Mouse (Mus musculus) macrophage (primary cell): ENCODE measurements around the gene Obox6. TPM values are rescaled to one million over a fixed set of nuclear protein-coding genes. Genes with fewer than 3 reads are reported as not detected.

ENCODE experiments used
- H3K27ac ChIP-seq: fragments of 350-480 bp; formaldehyde crosslinking; 2 replicates; pipeline ENCODE4 v1.9.0; 2021
- H3K36me3 ChIP-seq: fragments of 350-480 bp; formaldehyde crosslinking; 2 replicates; pipeline ENCODE4 v1.9.0; 2021; ENCODE audit errors: inconsistent target
- H3K4me3 ChIP-seq: fragments of 350-480 bp; formaldehyde crosslinking; 2 replicates; pipeline ENCODE4 v1.9.0; 2021; ENCODE audit errors: inconsistent target
- H3K79me2 ChIP-seq: fragments of 350-480 bp; formaldehyde crosslinking; 2 replicates; pipeline ENCODE4 v1.9.0; 2021; ENCODE audit errors: inconsistent target
- WGBS: methylation state at CpG from one replicate; pipeline ENCODE4 v1.1.7; 2026; ENCODE audit warnings: inconsistent platforms; ENCODE audit not compliant: missing documents; 5-methylcytosine and 5-hydroxymethylcytosine counted together
- polyA plus RNA-seq: library from polyadenylated mRNA; stranded (reverse); fragments of 250-400 nt; gene quantifications from 3 replicates; pipeline ENCODE4 v1.2.4, GENCODE M21; 2018; ENCODE audit warnings: inconsistent platforms
- total RNA-seq, 78 experiments: library from RNA; depleted of rRNA; stranded (reverse); fragments of 250-400 nt; gene quantifications; 1 replicate in 9 of 78; 2 replicates in 24 of 78; 3 replicates in 43 of 78; 4 replicates in 2 of 78; pipeline ENCODE4 v1.2.4; 2018; ENCODE audit warnings: inconsistent platforms in 56 of 78

Gene Obox6
- not detected for total RNA-seq (2018; cell fraction: chromatin; rRNA removed)
- total RNA-seq (2018; cell fraction: cytosol; rRNA removed): not detected
- total RNA-seq (2018; cell fraction: nucleus; rRNA removed): not detected
- not detected in 3 replicates for polyA plus RNA-seq

GRCm38 (mm10) chr7:15839578-15839977, at the start of gene Obox6:
Gene Obox6, minus strand, starts transcription at chr7:15839678.
- Histone ChIP-seq H3K4me3 (no peak within 1 kb of the TSS), H3K79me2 (no peaks in the 10 kb centered on the region), H3K27ac (no peak within 1 kb of the TSS), H3K36me3 (no peaks in the 10 kb centered on the region)
- WGBS: 93% methylated on average over 3 of the region's 3 CpGs

GRCm38 (mm10) chr7:15884127-15884526, 44.6 kb upstream of the Obox6 start:
- Histone ChIP-seq H3K4me3 (no peak overlapping the region), H3K36me3 (no peaks in the 10 kb centered on the region), H3K79me2 (no peaks in the 10 kb centered on the region), H3K27ac (no peak overlapping the region)
- WGBS: 90% methylated on average over 2 of the region's 2 CpGs

GRCm38 (mm10) chr7:15882317-15882716, 42.8 kb upstream of the Obox6 start, which contains the start of gene Crxos:
Gene Crxos, plus strand, starts transcription at chr7:15882617.
- no peak within 1 kb of the TSS for H3K4me3 ChIP-seq
- no peaks in the 10 kb centered on the region for H3K79me2 ChIP-seq
- WGBS: 94% methylated on average over 2 of the region's 2 CpGs
- no peak within 1 kb of the TSS for H3K27ac ChIP-seq
- H3K36me3 ChIP-seq: no peaks in the 10 kb centered on the region

GRCm38 (mm10) chr7:15881831-15882230, 42.4 kb upstream of the Obox6 start:
- Histone ChIP-seq H3K79me2 (no peaks in the 10 kb centered on the region), H3K36me3 (no peaks in the 10 kb centered on the region), H3K27ac (no peak overlapping the region), H3K4me3 (no peak overlapping the region)
- WGBS: 71% methylated on average over 2 of the region's 3 CpGs

GRCm38 (mm10) chr7:15881388-15881787, 41.9 kb upstream of the Obox6 start:
- no peaks in the 10 kb centered on the region for H3K36me3 ChIP-seq
- 41% methylated on average over 7 of the region's 7 CpGs for WGBS
- H3K4me3 ChIP-seq: no peak overlapping the region
- H3K79me2 ChIP-seq: no peaks in the 10 kb centered on the region
- H3K27ac ChIP-seq: no peak overlapping the region

- H3K27ac ChIP-seq: no peak within 1 kb of the TSS
- WGBS: 48% methylated on average over 4 of the region's 4 CpGs
- H3K36me3 ChIP-seq: no peaks in the 10 kb centered on the region
- no peak within 1 kb of the TSS for H3K4me3 ChIP-seq
- H3K79me2 ChIP-seq: no peaks in the 10 kb centered on the region
Observed at GRCm38 (mm10) chr7:15879756-15880155, 40.3 kb upstream of the Obox6 start, which contains the start of gene Crx. Gene Crx, minus strand, starts transcription at chr7:15879968.

GRCm38 (mm10) chr7:15864104-15864503, 24.6 kb upstream of the Obox6 start:
- Histone ChIP-seq H3K27ac (no peak overlapping the region), H3K4me3 (no peak overlapping the region), H3K79me2 (no peaks in the 10 kb centered on the region), H3K36me3 (no peaks in the 10 kb centered on the region)
- WGBS: 88% methylated on average over 4 of the region's 4 CpGs

GRCm38 (mm10) chr7:15859657-15860056, 20.2 kb upstream of the Obox6 start:
- WGBS: 26% methylated on average over 2 of the region's 2 CpGs
- H3K4me3 ChIP-seq: no peak overlapping the region
- no peak overlapping the region for H3K27ac ChIP-seq
- no peaks in the 10 kb centered on the region for H3K36me3 ChIP-seq
- H3K79me2 ChIP-seq: no peaks in the 10 kb centered on the region

Other genes with a start within 250 kb of the Obox6 start
- not detected in 3 replicates for gene Obox3, start 199.8 kb downstream of the Obox6 start, polyA plus RNA-seq
- not detected in 3 replicates for gene Obox5, start 89.5 kb downstream of the Obox6 start, polyA plus RNA-seq
- gene Crx, start 40.3 kb upstream of the Obox6 start, polyA plus RNA-seq: not detected in 3 replicates
- gene Crxos, start 42.9 kb upstream of the Obox6 start, polyA plus RNA-seq: not detected in 3 replicates
- 198 to 402 TPM (median 262 TPM) in 3 replicates for gene Selenow, start 82.7 kb upstream of the Obox6 start, polyA plus RNA-seq
- gene Nop53, start 106.4 kb upstream of the Obox6 start, polyA plus RNA-seq: 77.7 to 125 TPM (median 94.2 TPM) in 3 replicates
- 0.04 to 0.12 TPM in 2 of 3 replicates, not detected in the other for gene Ehd2, start 127.9 kb upstream of the Obox6 start, polyA plus RNA-seq
- 4.9 to 8.7 TPM (median 8.4 TPM) in 3 replicates for gene Bicra, start 208.2 kb upstream of the Obox6 start, polyA plus RNA-seq
- gene Zfp541, start 222.1 kb upstream of the Obox6 start, polyA plus RNA-seq: not detected in 3 replicates